Mouse (Mus musculus) E14TG2a.4 (cell line): ENCODE measurements at regions not wholly inside any gene's neighbourhood (a gene's known extent, or its start where the extent isn't known, plus 50 kb on each side); places are given as distances from the start of the nearest gene placed in this dataset.

Experiments used
- CTCF ChIP-seq: conservative IDR thresholded peaks from 2 replicates; pipeline ENCODE4 v1.5.1; 2014; ENCODE audit warnings: low read length
- NANOG ChIP-seq: IDR thresholded peaks from 2 replicates; pipeline ENCODE4 v1.6.1; 2014; ENCODE audit warnings: borderline replicate concordance, low read length, mixed read lengths
- POU5F1 ChIP-seq: IDR thresholded peaks from 2 replicates; pipeline ENCODE4 v1.6.1; 2014; ENCODE audit warnings: low read length, borderline replicate concordance

GRCm38 (mm10) chr14:47988131-47988530 is 132.5 kb upstream of the Peli2 start:
- TF ChIP-seq CTCF (no peak), NANOG (no peak), POU5F1 (no peak)
